Mouse (Mus musculus) midbrain, embryonic 14.5 days (tissue): ENCODE results near the gene Plac8. TPM values are rescaled to one million over a fixed set of nuclear protein-coding genes. Genes with fewer than 3 reads are reported as not detected.

Source experiments
- ATAC-seq: fragments of 200-750 bp; cut with Nextera tagmentation; 2 replicates; pipeline ENCODE4 v1.8.0; 2017; ENCODE audit warnings: moderate number of reproducible peaks, moderate library complexity; ENCODE audit not compliant: low FRiP score, low TSS enrichment
- DNase-seq: peaks from one replicate; pipeline ENCODE4 v3.0.0-alpha.2; 2015
- H3K27ac ChIP-seq: fragments of 300-500 bp; sonication (generic); replicated peaks from 2 replicates; pipeline ENCODE4 v1.5.1; 2014; ENCODE audit warnings: mild to moderate bottlenecking, low read depth, low read length, moderate library complexity
- H3K27me3 ChIP-seq: fragments of 300-500 bp; sonication (generic); 2 replicates; pipeline ENCODE4 v1.6.1; 2014; ENCODE audit warnings: low read length, control low read depth, mixed read lengths; ENCODE audit not compliant: control insufficient read depth, insufficient read depth
- H3K36me3 ChIP-seq: fragments of 300-500 bp; sonication (generic); 2 replicates; pipeline ENCODE4 v1.6.1; 2014; ENCODE audit warnings: low read length, control low read depth; ENCODE audit not compliant: control insufficient read depth, insufficient read depth
- H3K4me1 ChIP-seq: fragments of 300-500 bp; sonication (generic); 2 replicates; pipeline ENCODE4 v1.6.1; 2014; ENCODE audit warnings: mild to moderate bottlenecking, antibody characterized with exemption, low read length, control low read depth; ENCODE audit not compliant: control insufficient read depth, insufficient read depth
- H3K4me2 ChIP-seq: fragments of 300-500 bp; sonication (generic); 2 replicates; pipeline ENCODE4 v1.6.1; 2014; ENCODE audit warnings: mild to moderate bottlenecking, low read length, moderate library complexity
- H3K4me3 ChIP-seq: fragments of 300-500 bp; sonication (generic); replicated peaks from 2 replicates; pipeline ENCODE4 v1.5.1; 2014; ENCODE audit warnings: low read depth, low read length
- H3K9ac ChIP-seq: fragments of 300-500 bp; sonication (generic); replicated peaks from 2 replicates; pipeline ENCODE4 v1.6.1; 2014; ENCODE audit warnings: mild to moderate bottlenecking, low read length, moderate library complexity
- H3K9me3 ChIP-seq: fragments of 300-500 bp; sonication (generic); 2 replicates; pipeline ENCODE4 v1.6.1; 2016; ENCODE audit warnings: low read length, control low read depth, mixed read lengths; ENCODE audit not compliant: control insufficient read depth
- WGBS: fragments of 180-500 bp; shearing (Covaris S2); extraction: QIAGEN DNeasy Blood & Tissue Kit; methylation state at CpG from one replicate; pipeline ENCODE4 v1.1.7; 2014; 5-methylcytosine and 5-hydroxymethylcytosine counted together
- polyA plus RNA-seq: library from polyadenylated mRNA; unstranded; fragments of >200 nt; fragmentation: Nextera tagmentation; extraction: Ambion mirVana; gene quantifications from 2 replicates; pipeline ENCODE4 v1.2.1, GENCODE M21; 2014

Plac8 gene
- polyA plus RNA-seq, 1 experiment from 2014 or later = 3.2 TPM

DNA sequence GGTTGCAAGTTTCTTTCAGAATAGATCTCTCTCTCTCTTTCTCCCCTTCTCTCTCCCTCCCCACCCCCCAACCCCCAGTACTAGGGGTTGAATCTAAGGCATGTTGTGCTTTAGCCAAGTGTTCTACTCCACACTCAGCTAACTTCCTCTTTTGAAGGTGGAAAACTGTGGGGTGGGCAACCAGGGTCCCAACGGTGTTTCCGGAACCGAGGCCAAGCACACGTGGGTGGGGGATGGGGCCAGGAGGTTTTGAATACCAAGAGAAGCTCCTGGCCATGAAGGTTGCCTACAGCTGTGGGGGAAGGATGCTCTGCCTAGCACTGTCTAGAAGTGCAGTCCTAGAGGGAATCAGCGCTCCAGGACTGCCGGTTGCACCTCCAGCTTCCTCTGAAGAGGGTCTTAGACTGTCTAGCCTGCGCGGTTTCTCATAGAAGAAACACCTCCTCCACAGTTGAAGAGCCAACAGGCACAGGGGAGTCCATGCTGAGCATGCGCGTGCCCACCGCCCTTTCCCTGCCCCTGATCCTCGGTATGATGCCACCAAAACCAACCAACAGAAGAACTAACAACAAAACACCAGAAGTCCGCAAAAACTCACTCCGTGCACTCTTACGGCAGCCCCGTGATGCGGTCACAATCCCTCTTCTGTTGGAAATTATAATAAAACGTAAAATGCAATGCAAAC lies 2.7 kb downstream of the Plac8 start:
- Histone ChIP-seq H3K4me2 (no peak overlapping the region), H3K9me3 (no peaks in the 10 kb centered on the region), H3K27ac (no peak overlapping the region), H3K4me1 (no peaks in the 10 kb centered on the region), H3K36me3 (no peaks in the 10 kb centered on the region), H3K4me3 (no peak overlapping the region), H3K9ac (no peak overlapping the region), H3K27me3 (no peaks in the 10 kb centered on the region)
- DNase-seq (no peak), ATAC-seq (no peak)
- WGBS = 81% methylated on average over 18 of the region's 18 CpGs

DNA sequence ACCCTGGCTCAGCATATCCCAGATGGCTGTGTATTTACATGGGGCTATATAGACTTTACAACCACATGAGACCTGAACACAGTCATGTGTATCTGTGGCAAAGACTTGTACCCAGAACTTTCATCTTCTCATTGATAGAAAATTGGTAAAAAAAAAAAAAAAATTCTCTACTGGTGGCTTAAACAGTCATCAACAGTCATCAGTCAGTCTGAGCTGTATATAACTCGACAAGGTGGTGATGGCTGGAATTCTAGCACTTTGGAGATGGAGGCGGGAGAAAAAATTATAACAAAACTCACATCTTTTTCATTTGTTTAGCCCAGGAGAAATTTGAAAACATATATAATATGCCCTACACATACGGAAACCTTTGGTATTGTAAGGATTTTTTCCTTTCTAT lies 3.2 kb downstream of the Plac8 start:
- Histone ChIP-seq H3K4me1 (no peaks in the 10 kb centered on the region), H3K27ac (no peak overlapping the region), H3K4me2 (no peak overlapping the region), H3K36me3 (no peaks in the 10 kb centered on the region), H3K4me3 (no peak overlapping the region), H3K9ac (no peak overlapping the region), H3K27me3 (no peaks in the 10 kb centered on the region), H3K9me3 (no peaks in the 10 kb centered on the region)
- ATAC-seq = no peak
- DNase-seq = no peak
- 91% methylated on average over 3 of the region's 3 CpGs for WGBS

DNA sequence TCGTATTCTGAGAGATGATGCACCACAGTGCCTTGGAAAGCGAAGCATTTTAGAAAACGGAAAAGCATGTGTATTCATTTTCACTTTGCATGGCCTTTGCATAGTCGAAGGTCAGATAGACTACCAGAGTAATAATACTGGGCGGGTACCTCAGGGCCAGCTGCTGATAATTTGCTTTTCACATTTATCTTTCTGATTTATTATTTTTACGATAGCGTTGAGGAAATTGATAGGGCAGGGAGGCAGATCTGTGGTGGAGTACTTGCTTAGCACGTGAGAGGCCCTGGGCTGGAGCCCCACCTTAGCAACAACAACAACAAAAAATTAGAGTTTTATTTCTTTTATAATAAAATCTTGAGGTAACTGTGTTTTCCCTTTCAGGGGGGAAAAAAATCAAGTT lies 3.9 kb downstream of the Plac8 start:
- Histone ChIP-seq H3K27me3 (no peaks in the 10 kb centered on the region), H3K36me3 (no peaks in the 10 kb centered on the region), H3K9ac (no peak overlapping the region), H3K27ac (no peak overlapping the region), H3K4me1 (no peaks in the 10 kb centered on the region), H3K4me3 (no peak overlapping the region), H3K4me2 (no peak overlapping the region), H3K9me3 (no peaks in the 10 kb centered on the region)
- WGBS = 90% methylated on average over 8 of the region's 8 CpGs
- ATAC-seq = no peak
- DNase-seq = no peak

DNA sequence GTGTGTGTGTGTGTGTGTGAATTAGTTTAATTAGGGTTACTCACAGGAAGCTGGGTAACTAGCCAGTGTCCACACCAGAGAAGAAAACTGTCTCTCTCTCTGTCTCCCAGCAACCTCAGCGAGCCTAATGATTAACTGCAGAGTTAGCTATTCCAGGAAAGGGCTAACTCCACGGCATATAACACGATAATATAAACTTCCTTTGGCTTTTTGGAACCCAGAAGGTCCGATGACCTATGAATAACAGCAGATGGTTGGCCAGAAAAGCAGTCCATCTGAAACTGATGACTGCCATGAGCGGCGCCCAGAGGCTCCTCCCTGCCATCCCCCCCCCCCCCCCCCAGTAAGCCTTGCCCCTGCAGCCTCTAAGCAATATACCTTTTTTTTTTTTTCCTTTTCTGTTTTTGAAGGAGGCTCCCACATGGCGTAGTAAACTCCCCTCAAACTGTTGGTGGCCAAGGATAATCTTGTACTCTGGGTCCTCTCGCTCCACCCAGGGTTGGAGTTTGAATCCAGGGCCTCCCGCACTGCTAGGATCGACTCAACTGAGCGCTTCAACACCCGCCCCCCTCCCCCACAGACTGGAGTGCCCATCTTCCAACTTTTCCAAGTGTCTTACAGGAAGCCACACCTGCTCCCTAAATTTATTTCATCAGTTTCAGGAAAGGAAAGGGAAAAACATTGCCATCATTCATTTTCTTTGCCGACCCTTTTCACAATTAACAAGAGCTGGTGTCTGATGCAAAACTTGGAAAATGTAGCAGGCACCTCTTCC lies 4.6 kb downstream of the Plac8 start:
- Histone ChIP-seq H3K9me3 (no peaks in the 10 kb centered on the region), H3K4me3 (no peak overlapping the region), H3K4me1 (no peaks in the 10 kb centered on the region), H3K4me2 (no peak overlapping the region), H3K27ac (no peak overlapping the region), H3K27me3 (no peaks in the 10 kb centered on the region), H3K9ac (no peak overlapping the region), H3K36me3 (no peaks in the 10 kb centered on the region)
- no peak for ATAC-seq
- 88% methylated on average over 13 of the region's 13 CpGs for WGBS
- DNase-seq = no peak

DNA sequence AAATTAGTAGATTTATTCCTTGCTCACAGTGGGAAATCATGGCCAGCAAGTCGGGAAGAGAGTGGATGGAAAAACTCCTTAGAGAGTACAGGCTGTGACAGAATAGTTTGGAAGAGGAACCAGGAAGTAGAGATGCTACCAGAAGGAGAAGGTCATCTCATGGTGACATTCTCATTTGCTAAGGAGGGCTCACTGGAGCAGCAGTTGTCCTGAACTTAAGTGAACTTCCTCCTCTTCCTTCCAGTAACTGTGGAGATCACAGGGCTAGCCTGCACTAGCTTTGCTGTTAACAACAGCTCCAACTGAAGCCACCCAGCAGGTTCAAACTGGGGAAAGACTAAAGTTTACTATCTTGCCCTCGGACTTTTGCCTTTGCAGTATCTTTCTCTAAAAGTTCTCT lies 5.2 kb downstream of the Plac8 start:
- Histone ChIP-seq H3K36me3 (no peaks in the 10 kb centered on the region), H3K27ac (no peak overlapping the region), H3K27me3 (no peaks in the 10 kb centered on the region), H3K9ac (no peak overlapping the region), H3K9me3 (no peaks in the 10 kb centered on the region), H3K4me2 (no peak overlapping the region), H3K4me3 (no peak overlapping the region), H3K4me1 (no peaks in the 10 kb centered on the region)
- 80% methylated on average over 2 of the region's 2 CpGs for WGBS
- ATAC-seq (no peak), DNase-seq (no peak)

DNA sequence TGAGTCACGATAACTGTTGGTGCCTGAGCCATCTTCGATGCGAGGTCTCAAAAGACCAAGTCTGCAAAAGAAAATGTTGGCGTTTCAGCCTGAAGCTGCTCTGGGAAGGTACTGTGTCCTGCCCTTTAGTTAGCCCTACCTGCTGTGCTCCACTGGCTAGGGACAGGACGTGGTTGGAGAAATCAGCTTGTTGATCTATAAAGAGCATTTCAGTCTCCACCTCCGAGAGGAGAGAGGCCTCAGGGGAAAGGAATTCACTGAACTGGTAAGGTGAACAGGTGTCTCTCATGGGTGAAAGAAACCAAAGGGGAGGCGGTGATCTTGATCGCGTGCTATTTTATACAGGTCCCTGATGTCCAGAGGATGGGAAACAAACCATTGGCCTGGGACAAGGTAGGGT lies 9.3 kb downstream of the Plac8 start:
- Histone ChIP-seq H3K36me3 (no peaks in the 10 kb centered on the region), H3K4me1 (no peaks in the 10 kb centered on the region), H3K4me3 (no peak overlapping the region), H3K27me3 (no peaks in the 10 kb centered on the region), H3K9me3 (no peaks in the 10 kb centered on the region), H3K27ac (no peak overlapping the region), H3K9ac (no peak overlapping the region), H3K4me2 (no peak overlapping the region)
- WGBS = 91% methylated on average over 9 of the region's 9 CpGs
- ATAC-seq (no peak), DNase-seq (no peak)

DNA sequence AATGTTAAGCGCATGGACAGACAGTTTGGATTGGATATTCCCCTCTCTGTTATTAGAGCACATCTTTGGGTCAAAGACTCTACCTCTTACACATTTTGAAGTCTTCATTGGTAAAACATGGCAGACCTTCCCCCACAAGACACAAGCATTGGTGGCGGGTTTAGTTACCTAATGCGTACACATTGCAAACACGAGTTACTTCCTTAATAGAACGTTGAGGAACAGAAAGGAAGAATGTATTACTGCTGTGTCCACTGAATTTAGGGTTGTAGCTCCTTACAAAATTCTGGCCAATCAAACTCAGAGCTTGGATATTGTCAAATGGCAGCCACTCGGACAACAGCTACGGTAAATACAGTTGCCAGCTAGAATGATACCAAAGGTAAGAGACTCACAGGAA lies 12.7 kb downstream of the Plac8 start:
- ATAC-seq = no peak
- H3K36me3 ChIP-seq = no peaks in the 10 kb centered on the region
- 95% methylated on average over 7 of the region's 7 CpGs for WGBS

DNA sequence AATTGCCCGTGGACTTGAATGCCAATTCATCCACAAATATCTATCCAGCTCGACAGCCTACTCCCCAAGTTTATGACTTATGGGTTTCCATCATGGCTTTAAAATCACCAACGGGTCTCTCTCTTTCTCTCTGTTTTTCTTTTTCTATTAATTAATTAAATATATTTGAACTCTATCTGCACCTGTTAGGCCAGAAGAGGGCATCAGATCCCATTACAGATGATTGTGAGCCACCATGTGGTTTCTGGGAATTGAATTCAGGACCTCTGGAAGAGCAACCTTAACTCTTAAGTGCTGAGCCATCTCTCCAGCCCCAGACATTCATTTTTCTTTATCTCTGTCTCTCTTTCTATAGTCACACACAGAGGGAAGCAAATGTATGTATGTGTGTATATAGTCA lies 13.3 kb downstream of the Plac8 start:
- DNase-seq = no peak
- WGBS = 88% methylated on average over 3 of the region's 3 CpGs
- H3K4me1 ChIP-seq = no peaks in the 10 kb centered on the region

More for the DNA sequence above, 12.7 kb downstream of the Plac8 start:
- H3K9me3 ChIP-seq = no peaks in the 10 kb centered on the region
- H3K27me3 ChIP-seq = no peaks in the 10 kb centered on the region
- no peak for DNase-seq
- H3K9ac ChIP-seq = no peak overlapping the region
- no peak overlapping the region for H3K4me3 ChIP-seq
- H3K4me1 ChIP-seq = no peaks in the 10 kb centered on the region
- H3K4me2 ChIP-seq = no peak overlapping the region
- H3K27ac ChIP-seq = no peak overlapping the region

DNA sequence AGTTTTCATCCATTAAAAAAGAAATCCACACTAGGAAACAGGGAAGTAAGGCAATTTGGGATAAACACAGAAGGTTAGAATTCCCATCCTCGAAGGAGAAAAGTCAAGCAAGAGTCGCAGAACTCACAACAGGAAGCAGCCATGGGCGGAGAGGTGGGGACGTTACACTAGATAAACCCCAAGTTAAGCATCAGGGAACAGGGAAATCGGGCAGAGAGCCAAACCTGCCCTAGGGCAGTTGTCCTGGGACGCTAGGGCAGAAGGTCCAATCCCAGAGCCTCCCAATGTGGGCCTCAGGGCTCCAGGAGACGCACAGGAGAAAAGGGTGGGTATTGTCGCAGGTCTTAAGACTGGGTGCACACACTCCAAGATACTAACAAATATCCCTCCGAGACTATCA lies 14.5 kb downstream of the Plac8 start:
- WGBS = 76% methylated on average over 9 of the region's 9 CpGs
- DNase-seq (no peak), ATAC-seq (no peak)
- no peaks in the 10 kb centered on the region for H3K36me3 ChIP-seq
- H3K27me3 ChIP-seq = no peaks in the 10 kb centered on the region
- H3K4me2 ChIP-seq = no peak overlapping the region
- no peak overlapping the region for H3K27ac ChIP-seq
- no peaks in the 10 kb centered on the region for H3K4me1 ChIP-seq
- H3K9me3 ChIP-seq = no peaks in the 10 kb centered on the region
- H3K4me3 ChIP-seq = no peak overlapping the region
- no peak overlapping the region for H3K9ac ChIP-seq

More for the DNA sequence above, 13.3 kb downstream of the Plac8 start:
- H3K4me2 ChIP-seq = no peak overlapping the region
- no peaks in the 10 kb centered on the region for H3K36me3 ChIP-seq
- H3K4me3 ChIP-seq = no peak overlapping the region
- ATAC-seq = no peak
- H3K27ac ChIP-seq = no peak overlapping the region
- H3K9me3 ChIP-seq = no peaks in the 10 kb centered on the region
- no peak overlapping the region for H3K9ac ChIP-seq
- no peaks in the 10 kb centered on the region for H3K27me3 ChIP-seq
